Mouse (Mus musculus) megakaryocyte, embryonic 14.5 days (primary cell): ENCODE results near the gene Setdb1.

Experiments
- FLI1 ChIP-seq: IDR thresholded peaks from 2 replicates; pipeline ENCODE4 v1.6.1; 2012; ENCODE audit warnings: low read length, inconsistent platforms, mixed read lengths
- GATA1 ChIP-seq: IDR thresholded peaks from 3 replicates; pipeline ENCODE4 v1.6.1; 2012; ENCODE audit warnings: mixed read lengths, low read length, inconsistent platforms, borderline replicate concordance

- TF ChIP-seq FLI1 (no peak), GATA1 (no peak)
Observed at GRCm38 (mm10) chr3:95370101-95370500, 13.1 kb upstream of the Setdb1 start.
